Mouse (Mus musculus): ENCODE results near the gene Xkr7. TPM values are rescaled to one million over a fixed set of nuclear protein-coding genes. Genes with fewer than 3 reads are reported as not detected.

The Xkr7 gene
- polyA plus RNA-seq, 1 experiment from 2014 or later = 1.7 TPM

DNA sequence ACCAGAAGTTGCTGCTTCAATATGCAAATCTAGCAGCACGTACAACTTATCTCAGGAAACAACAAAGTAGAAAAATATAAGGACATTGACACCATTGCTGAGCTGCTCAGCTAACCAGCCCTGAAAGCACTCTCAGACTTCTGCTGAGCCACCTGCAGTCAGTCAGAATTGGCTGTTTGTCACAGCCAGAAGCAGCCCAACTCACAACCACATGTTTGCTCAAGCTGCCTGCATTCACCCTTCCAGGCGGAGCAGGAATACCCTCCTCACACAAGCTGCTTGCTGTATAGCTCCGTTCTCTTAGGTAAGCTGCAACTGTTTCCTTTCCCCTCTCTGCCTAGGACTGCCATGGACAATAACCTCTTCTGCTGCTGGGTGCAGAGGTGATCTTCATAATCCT lies 31.7 kb downstream of the Xkr7 start:
- WGBS = 62% methylated on average over 3 of the region's 3 CpGs
- no peak overlapping the region for H3K4me2 ChIP-seq (replicated peaks)
- no peaks in the 10 kb centered on the region for H3K4me1 ChIP-seq
- H3K27me3 ChIP-seq = peaks cover 19% of the 10 kb centered on the region
- H3K9me3 ChIP-seq (replicated peaks) = no peaks in the 10 kb centered on the region
- no peak overlapping the region for H3K9ac ChIP-seq
- H3K36me3 ChIP-seq = no peaks in the 10 kb centered on the region
- no peak for ATAC-seq (ENCODE audit: low FRiP score)
- H3K27ac ChIP-seq = no peak overlapping the region
- no peak overlapping the region for H3K4me3 ChIP-seq

DNA sequence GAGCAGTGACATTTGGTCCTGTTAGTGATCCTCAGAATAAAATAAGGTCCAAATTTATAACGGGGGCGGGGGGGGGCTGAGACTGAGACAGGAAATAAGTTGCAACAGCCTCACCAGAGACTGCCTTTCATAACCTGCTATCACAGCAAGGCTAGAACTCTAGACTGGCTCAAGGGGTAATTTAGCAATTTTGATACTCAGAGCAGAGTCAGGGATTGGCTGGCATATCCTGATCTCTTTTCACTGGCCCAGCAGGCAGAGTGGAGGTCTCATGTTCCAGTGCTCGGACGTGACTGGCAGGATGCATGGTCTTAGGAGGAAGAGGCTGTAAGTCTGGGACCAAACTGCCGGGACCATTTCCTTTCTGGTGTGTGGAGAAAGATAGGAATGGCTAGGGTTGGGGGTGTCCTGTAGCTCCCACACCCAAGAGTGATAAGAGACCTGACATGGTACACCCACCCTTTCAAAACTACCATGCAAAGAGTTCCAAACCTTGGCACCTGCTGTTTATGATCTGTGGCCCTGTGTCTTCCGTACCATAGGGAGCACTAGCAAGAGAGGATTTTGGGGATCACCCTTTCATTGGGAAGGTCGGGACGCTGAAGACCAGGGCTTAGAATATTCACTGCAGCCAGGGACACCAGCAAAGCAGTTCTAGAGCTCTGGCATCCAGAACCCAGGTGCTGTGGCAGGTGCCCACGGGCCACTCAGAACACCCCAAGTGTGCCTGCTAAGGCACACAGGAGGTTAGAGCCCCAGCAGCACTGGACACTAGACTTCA lies 32.7 kb downstream of the Xkr7 start:
- Histone ChIP-seq H3K4me1 (no peaks in the 10 kb centered on the region), H3K4me3 (no peak overlapping the region), H3K27me3 (peaks cover 27% of the 10 kb centered on the region), H3K9me3 (replicated peaks) (no peaks in the 10 kb centered on the region), H3K9ac (no peak overlapping the region), H3K27ac (no peak overlapping the region), H3K36me3 (no peaks in the 10 kb centered on the region), H3K4me2 (replicated peaks) (no peak overlapping the region)
- no peak for ATAC-seq (ENCODE audit: low FRiP score)
- 80% methylated on average over 9 of the region's 9 CpGs for WGBS

DNA sequence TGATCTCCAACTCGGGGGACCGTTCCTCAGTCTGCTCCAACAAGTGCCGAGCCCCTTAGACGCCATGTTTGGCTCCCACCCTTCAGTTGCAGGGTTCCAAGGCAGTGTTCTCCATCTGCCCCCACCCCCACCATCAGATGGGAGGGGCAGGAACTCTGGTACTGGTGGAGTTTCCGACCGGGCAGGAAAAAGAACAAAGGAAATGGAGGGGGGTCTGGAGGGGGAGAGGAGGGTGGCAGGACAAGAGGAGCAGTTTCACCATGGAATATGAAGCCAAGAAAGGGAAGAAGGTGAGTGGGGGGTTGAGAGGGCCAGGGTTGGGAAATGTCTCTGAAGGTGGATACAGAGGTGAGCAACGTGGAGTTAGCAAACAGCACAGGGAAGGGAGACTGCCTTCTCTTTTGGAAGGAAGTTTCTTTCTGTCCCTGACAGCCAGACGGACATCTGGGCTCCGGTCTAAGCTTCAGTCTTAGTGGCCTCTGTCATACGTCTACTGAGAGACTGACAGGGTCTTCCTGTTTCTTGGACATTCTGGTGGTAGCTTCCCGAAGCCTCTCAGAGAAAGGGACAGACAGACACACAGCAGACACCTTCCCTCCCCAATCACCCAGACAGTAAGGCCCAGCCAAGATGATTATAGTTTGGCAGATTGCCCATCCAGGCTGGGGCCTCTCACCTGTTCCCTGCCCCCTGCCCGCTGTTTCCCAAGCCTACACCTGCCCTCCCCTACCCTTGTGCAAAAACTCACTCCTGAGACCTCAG lies 34.3 kb downstream of the Xkr7 start, which contains the start of gene Ccm2l:
Gene Ccm2l, plus strand, starts transcription at position 209 of the 762 bp plus-strand sequence.
- H3K27ac ChIP-seq = no peak within 1 kb of the TSS
- no peak for ATAC-seq (ENCODE audit: low FRiP score)
- H3K36me3 ChIP-seq = no peaks in the 10 kb centered on the region
- H3K4me1 ChIP-seq = no peaks in the 10 kb centered on the region
- no peak within 1 kb of the TSS for H3K4me2 ChIP-seq (replicated peaks)
- H3K27me3 ChIP-seq = peaks cover 42% of the 10 kb centered on the region
- WGBS = 54% methylated on average over 12 of the region's 12 CpGs
- H3K9me3 ChIP-seq (replicated peaks) = no peaks in the 10 kb centered on the region
- H3K9ac ChIP-seq = no peak within 1 kb of the TSS
- no peak within 1 kb of the TSS for H3K4me3 ChIP-seq

DNA sequence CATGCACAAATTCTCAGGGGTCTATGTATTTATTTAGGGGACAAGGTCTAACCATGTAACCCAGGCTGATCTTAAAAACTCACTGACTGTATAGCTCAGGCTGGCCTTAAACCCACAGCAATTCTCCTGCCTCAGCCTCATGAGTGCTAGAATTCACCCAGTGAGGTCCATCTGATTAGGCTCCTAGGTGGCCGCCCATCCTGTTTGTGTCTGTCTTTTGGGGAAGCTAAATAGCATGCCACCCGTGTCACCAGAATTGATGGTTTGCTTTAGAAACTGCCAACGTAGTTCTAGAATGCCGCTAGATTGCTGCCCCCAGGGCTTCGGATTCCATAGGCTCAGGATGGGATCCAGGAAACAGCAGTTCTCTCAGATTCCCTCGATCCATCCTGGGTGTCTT lies 35.3 kb downstream of the Xkr7 start:
- no peak for ATAC-seq (ENCODE audit: low FRiP score)
- peaks cover 53% of the 10 kb centered on the region for H3K27me3 ChIP-seq
- H3K4me3 ChIP-seq = no peak overlapping the region
- H3K9me3 ChIP-seq (replicated peaks) = no peaks in the 10 kb centered on the region
- H3K4me1 ChIP-seq = peaks cover 6% of the 10 kb centered on the region
- no peaks in the 10 kb centered on the region for H3K36me3 ChIP-seq
- no peak overlapping the region for H3K4me2 ChIP-seq (replicated peaks)
- WGBS = 46% methylated on average over 6 of the region's 6 CpGs
- H3K9ac ChIP-seq = no peak overlapping the region
- H3K27ac ChIP-seq = no peak overlapping the region

DNA sequence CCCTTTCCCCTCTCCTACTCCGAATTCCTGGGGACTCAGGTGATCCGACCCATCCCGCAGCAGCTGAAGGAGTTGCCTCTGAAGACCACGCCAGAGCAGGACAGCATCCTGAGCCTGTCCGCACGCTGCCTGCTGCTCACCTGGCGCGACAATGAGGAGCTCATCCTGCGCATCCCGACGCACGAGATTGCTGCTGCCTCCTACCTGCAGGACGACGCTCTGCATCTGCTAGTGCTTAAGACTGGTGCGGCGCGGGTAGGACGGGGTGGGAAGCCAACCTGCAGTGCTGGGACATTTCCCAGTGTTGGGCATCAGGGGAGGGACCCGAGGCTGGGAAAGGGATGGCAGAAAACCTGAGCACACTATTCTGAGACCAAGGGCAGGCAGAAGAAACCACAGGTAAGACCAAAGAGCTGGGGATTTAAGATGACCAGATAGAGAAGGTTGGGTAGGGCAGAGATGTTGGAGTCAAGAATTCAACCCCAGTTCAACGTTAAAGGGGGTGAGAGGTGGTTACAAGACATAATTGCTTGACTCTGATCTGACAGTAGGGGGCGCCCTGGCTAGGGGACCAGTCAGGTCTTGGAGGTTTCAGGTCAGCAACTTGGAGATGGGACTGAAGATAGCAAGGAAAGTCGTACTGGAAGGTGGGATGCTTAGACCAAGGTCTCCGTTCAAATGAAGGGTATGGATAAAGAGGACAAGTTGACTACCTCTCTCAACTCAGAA lies 39.3 kb downstream of the Xkr7 start:
- H3K27me3 ChIP-seq = peaks cover 80% of the 10 kb centered on the region
- WGBS = 8% methylated on average over 23 of the region's 23 CpGs
- peaks cover 8% of the 10 kb centered on the region for H3K4me1 ChIP-seq
- no peaks in the 10 kb centered on the region for H3K36me3 ChIP-seq
- no peak overlapping the region for H3K9ac ChIP-seq
- ATAC-seq (ENCODE audit: low FRiP score) = 0 out of 2 replicates have a peak, but pooled peaks have one; percentile 10
- H3K4me3 ChIP-seq = no peak overlapping the region
- no peaks in the 10 kb centered on the region for H3K9me3 ChIP-seq (replicated peaks)
- no peak overlapping the region for H3K27ac ChIP-seq
- peak overlapping the region; percentile 60; the same call in 1 of the 2 replicates for H3K4me2 ChIP-seq (replicated peaks)

GRCm38 (mm10) chr2:153071491-153072184 lies 40.0 kb downstream of the Xkr7 start:
- Histone ChIP-seq H3K9ac (peak overlapping the region; percentile 46), H3K36me3 (no peaks in the 10 kb centered on the region), H3K27me3 (peaks cover 74% of the 10 kb centered on the region), H3K4me3 (peak overlapping the region; percentile 33), H3K4me2 (replicated peaks) (peak overlapping the region; percentile 60), H3K4me1 (peaks cover 12% of the 10 kb centered on the region), H3K27ac (no peak overlapping the region; the same call in 1 of the 2 replicates), H3K9me3 (replicated peaks) (no peaks in the 10 kb centered on the region)
- WGBS = 3% methylated on average over 51 of the region's 67 CpGs
- peak; percentile 67 for ATAC-seq (ENCODE audit: low FRiP score)

DNA sequence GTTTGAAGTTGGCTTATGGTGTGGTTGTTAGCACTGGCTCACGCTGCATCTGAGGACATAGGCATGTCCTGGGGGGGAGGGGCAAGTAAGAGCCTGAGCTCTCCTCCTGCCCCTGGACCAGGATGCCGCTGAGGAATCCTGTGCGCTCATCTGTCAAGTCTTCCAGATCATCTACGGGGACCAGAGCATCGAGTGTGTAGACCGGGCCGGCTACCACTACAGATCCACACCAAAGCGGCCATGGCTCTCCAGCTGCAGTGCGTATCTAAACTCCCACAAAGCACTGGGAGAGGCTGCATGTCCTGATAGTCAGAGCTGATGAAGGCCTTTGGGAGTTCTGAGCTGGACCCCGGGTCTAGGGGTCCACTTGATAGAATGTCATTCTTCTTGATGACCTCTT lies 43.0 kb downstream of the Xkr7 start:
- Histone ChIP-seq H3K9me3 (replicated peaks) (no peaks in the 10 kb centered on the region), H3K9ac (no peak overlapping the region), H3K27ac (no peak overlapping the region), H3K4me3 (no peak overlapping the region), H3K27me3 (peaks cover 53% of the 10 kb centered on the region), H3K36me3 (no peaks in the 10 kb centered on the region), H3K4me2 (replicated peaks) (no peak overlapping the region), H3K4me1 (peaks cover 12% of the 10 kb centered on the region)
- WGBS = 87% methylated on average over 10 of the region's 10 CpGs
- ATAC-seq (ENCODE audit: low FRiP score) = no peak

- no peak for ATAC-seq (ENCODE audit: low FRiP score)
- no peak overlapping the region for H3K4me2 ChIP-seq (replicated peaks)
- H3K4me1 ChIP-seq = peaks cover 12% of the 10 kb centered on the region
- no peaks in the 10 kb centered on the region for H3K36me3 ChIP-seq
- H3K9me3 ChIP-seq (replicated peaks) = no peaks in the 10 kb centered on the region
- H3K9ac ChIP-seq = no peak overlapping the region
- peaks cover 40% of the 10 kb centered on the region for H3K27me3 ChIP-seq
- H3K27ac ChIP-seq = no peak overlapping the region
- 56% methylated on average over 2 of the region's 2 CpGs for WGBS
- H3K4me3 ChIP-seq = no peak overlapping the region
These were observed 44.3 kb downstream of the Xkr7 start for GRCm38 (mm10) chr2:153075961-153076360.

GRCm38 (mm10) chr2:153080841-153081523 lies 49.3 kb downstream of the Xkr7 start:
- peaks cover 4% of the 10 kb centered on the region; the same call in 1 of the 2 replicates for H3K4me1 ChIP-seq
- no peaks in the 10 kb centered on the region for H3K36me3 ChIP-seq
- no peak for ATAC-seq (ENCODE audit: low FRiP score)
- H3K9me3 ChIP-seq (replicated peaks) = no peaks in the 10 kb centered on the region
- H3K4me2 ChIP-seq (replicated peaks) = no peak overlapping the region
- no peak overlapping the region for H3K27ac ChIP-seq
- no peak overlapping the region for H3K4me3 ChIP-seq
- WGBS = 34% methylated on average over 32 of the region's 32 CpGs
- H3K9ac ChIP-seq = no peak overlapping the region
- H3K27me3 ChIP-seq = 0 out of 2 replicates have a peak, but pooled peaks cover 2% of the 10 kb centered on the region

DNA sequence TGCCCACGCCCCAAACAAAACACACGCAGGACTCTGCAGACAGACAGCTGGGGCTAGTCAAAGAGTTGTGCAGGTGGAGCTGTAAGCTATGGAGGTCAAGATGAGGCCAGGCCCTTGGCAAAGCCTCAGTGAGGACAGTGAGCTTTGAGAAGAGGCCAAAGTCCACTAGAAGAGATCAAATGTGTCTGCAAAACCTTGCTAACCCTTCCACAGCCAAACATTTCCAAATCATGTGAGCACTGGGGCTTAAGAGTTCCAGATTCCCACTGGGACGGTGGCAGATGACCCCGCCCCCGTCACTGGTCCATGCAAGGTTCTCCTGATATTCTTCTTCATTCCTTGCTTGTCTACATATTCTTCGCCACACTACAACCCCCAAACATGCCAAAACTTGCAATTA lies 50.2 kb downstream of the Xkr7 start:
- Histone ChIP-seq H3K4me2 (replicated peaks) (no peak overlapping the region), H3K9me3 (replicated peaks) (no peaks in the 10 kb centered on the region), H3K4me1 (no peaks in the 10 kb centered on the region), H3K4me3 (no peak overlapping the region), H3K36me3 (no peaks in the 10 kb centered on the region), H3K9ac (no peak overlapping the region), H3K27ac (no peak overlapping the region), H3K27me3 (no peaks in the 10 kb centered on the region)
- WGBS = 82% methylated on average over 6 of the region's 6 CpGs
- ATAC-seq (ENCODE audit: low FRiP score) = no peak

- ATAC-seq (ENCODE audit: low FRiP score) = no peak
- no peak overlapping the region for H3K4me2 ChIP-seq (replicated peaks)
- H3K27ac ChIP-seq = no peak overlapping the region
- no peaks in the 10 kb centered on the region for H3K4me1 ChIP-seq
- H3K36me3 ChIP-seq = no peaks in the 10 kb centered on the region
- H3K27me3 ChIP-seq = no peaks in the 10 kb centered on the region
- H3K9me3 ChIP-seq (replicated peaks) = no peaks in the 10 kb centered on the region
- no peak overlapping the region for H3K9ac ChIP-seq
- no peak overlapping the region for H3K4me3 ChIP-seq
- 85% methylated on average over 8 of the region's 8 CpGs for WGBS
These were observed 51.6 kb downstream of the Xkr7 start for GRCm38 (mm10) chr2:153083275-153083674.

Data from hindbrain, embryonic 12.5 days (tissue).